Mouse (Mus musculus): ENCODE results near the gene Prr29.

DNA sequence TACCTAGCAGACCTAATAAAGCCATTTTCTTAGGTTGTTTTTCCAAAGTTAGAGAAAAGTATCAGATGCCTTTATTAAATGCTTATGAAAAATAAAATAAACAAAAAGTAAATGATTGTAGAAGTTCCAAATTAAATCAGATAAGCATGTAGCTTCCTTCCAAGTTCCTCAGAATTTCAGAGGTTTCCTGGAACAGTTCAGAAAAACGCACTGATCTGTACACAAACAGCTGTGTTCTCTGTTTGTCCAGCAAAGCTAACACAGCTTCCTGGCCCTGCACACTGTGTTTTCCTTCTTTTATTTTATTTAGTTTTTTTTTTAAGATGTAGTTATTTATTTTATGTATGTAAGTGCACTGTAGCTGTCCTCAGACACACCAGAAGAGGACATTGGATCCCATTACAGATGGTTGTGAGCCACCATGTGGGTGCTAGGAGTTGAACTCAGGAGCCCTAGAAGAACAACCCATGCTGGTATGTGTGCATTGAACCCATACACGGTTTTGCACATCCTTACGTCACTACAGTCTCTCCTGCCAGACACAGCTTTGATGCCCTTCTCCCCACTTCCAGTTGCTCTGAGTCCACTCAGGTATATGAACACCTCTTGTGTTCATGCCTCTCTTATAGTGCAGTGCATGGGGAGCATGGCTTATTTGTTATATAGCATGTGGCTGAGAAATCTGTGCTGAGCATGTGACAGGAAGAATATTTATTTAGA is 47.5 kb downstream of the Prr29 start:
- TF ChIP-seq POLR2A (IDR thresholded peaks at IDR 0.05; ENCODE audit: extremely low read depth, insufficient read depth, low read length) (no peak), CTCF (IDR thresholded peaks at IDR 0.05; ENCODE audit: low read depth, low read length) (no peak)
